Mouse (Mus musculus) right cerebral cortex, postnatal 4 days (tissue): ENCODE measurements around the gene Cstb.
A peak's percentile ranks its signal among the peaks of the same experiment; 100 is the strongest.
"Not testable (repeated sequence)": the region's sequence is repeated elsewhere in the genome, so short reads cannot be mapped to it uniquely, and the experiment has no call there.

Experiments used
- DNase-seq: peaks from one replicate; pipeline ENCODE4 v3.0.0-alpha.2; 2022

The Cstb gene

DNA sequence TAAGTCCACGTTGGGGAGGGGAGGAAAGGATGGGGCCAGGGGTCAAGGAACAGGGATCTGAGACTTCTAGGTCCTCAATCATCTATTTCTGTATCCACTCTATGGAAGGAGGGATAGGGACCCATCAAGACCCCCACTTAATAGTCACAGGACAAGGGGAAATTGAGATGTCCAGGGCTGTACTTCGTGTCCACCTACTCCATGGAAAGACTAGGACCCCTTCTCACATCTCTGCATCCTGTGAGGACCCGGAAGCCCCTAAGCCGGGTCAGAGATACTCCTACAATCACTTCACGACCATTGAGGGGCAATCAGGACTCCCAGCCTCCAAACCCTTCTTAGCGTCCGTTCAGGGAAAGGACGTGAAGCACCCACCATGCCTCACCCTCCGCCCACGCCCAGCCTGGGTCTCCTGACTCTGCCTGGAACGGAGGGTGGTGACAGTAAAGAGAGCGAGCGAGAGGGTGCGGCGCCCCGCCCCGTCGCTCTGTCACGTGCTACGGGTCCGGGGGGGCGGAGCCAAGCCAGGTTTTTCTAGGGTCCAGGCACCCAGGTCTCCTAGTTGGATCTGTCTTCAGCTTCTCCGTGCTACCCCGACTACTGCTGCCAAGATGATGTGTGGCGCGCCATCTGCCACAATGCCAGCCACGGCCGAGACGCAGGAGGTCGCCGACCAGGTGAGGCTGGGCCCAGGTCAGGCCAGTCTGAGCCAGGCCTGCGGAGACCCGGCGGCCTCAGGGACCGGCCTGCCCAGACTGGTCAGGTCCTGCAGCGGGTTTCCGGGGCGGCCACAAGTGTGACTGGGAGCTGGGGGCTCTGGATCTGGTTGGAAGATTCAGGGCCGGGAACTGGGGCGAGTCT lies at the start of gene Cstb:
Gene Cstb (plus strand): TSS at position 489 of the 861 bp plus-strand sequence.
- DNase-seq, result peak; percentile 83

- no peak for DNase-seq
Measured at GRCm38 (mm10) chr10:78378516-78378915, 47.0 kb upstream of the Cstb start.

- no peak for DNase-seq
Measured at GRCm38 (mm10) chr10:78383567-78383966, 41.9 kb upstream of the Cstb start.

GRCm38 (mm10) chr10:78385520-78385919 lies 39.9 kb upstream of the Cstb start:
- no peak for DNase-seq

DNA sequence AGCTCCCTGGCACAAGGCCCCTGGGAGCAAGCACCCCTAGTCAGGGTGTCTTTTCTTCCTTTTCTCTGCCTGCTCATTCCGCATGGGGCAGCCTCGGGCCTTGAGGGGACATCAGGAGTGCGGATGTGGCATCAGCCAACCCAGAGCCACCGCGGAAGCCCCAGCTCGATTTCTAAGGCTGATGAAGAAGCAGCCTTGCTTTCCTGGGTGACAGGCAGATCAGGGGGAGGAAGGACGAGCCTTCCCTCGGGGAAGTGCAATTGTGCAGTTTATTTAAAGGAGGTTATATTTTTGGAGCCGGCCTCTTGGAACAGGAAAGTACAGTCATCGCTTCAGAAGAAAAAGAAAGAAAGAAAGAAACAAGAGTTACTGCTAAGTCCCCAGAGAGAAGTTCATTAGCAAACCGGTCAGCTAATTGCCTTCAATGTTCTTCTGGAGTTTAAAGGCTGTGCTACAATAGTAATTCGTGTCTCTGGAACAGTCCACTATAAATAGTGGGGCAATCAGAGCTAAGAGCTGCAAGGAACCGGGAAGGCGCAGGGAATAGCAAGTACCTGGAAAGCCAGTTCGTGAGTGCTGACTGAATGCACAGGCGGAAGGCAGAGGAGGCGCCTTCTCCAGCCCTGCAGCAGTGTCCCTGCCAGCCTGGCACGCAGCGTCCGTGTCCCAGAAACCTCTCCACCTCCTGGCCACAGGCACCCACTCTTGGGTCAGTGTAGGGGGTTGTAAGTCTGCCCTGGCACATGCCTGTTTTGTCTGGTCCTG lies 37.1 kb upstream of the Cstb start:
- DNase-seq, result no peak

- no peak for DNase-seq
Measured at GRCm38 (mm10) chr10:78390982-78391470, 34.4 kb upstream of the Cstb start.

DNA sequence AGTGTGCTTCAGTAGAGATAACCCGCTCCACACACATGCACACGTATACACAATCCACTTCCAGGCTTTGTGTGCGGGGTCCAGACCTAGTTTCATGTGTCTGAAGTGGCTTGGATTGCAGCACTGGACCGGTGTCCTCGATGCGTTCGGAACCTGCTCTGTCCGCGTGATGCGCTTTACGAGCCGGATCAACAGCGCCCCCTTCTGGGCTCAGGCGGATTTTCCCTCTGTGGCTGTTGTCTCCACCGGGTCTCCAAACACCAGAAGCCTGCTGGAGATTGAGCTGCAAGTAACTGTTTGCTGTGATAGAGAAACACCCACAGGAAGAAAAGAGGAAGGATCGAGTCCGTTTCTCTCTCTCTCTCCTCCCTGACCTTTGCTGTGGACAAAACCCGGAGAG lies 33.4 kb upstream of the Cstb start:
- DNase-seq, result peak; percentile 83

GRCm38 (mm10) chr10:78395377-78395776 lies 30.1 kb upstream of the Cstb start:
- no peak for DNase-seq

DNA sequence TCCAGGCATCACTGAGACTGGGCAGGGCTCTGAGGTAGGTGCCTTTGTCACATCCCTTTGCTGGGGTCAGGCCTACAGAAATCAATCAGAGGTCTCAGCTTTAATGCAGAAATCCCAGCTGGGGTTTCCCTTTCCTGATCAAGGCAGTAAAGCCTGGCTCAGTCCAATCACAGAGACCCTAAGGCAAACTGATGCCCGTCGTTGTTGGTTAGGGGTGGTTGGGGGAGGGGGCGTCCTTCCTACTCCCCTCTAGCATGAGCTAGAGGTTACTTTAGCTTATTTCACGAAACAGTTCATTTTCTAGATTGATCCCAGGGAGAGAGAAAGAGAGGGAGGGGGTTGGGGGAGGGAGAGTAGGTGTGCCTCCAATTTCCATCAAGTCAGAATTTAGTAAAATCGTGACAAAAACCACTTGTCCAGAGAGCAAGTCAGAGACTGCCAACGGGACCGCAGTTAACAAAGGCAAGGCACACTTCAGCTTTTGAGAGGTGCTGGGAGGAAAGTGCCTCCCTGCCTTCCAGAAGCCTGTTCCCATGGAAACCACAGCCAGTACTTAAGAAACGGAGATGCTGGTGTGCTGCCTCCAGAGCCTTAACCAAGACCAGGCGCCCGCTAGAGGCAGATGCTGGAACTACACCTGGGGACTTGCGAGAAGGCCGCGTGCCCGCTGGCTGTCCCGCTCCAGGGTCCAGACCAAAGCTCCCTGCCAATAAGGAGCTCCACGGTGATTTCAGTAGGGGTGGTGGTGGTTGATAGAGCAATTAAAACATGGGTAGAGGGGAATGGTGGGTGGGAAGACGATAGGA lies 29.4 kb upstream of the Cstb start:
- peak; percentile 100 for DNase-seq

DNA sequence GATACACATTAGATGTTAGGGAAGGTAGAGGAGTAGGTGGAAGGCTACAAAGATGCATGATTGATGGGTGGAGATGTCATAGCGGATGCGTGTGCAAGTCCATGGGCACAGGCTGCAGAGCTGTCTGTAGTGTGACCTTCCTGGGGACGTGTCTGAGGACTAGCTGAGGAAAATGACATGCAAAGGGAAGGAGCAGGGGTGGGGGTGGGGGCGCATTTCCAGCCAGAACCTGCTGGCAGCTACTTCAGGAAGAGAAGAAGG lies 28.9 kb upstream of the Cstb start:
- DNase-seq, result no peak

DNA sequence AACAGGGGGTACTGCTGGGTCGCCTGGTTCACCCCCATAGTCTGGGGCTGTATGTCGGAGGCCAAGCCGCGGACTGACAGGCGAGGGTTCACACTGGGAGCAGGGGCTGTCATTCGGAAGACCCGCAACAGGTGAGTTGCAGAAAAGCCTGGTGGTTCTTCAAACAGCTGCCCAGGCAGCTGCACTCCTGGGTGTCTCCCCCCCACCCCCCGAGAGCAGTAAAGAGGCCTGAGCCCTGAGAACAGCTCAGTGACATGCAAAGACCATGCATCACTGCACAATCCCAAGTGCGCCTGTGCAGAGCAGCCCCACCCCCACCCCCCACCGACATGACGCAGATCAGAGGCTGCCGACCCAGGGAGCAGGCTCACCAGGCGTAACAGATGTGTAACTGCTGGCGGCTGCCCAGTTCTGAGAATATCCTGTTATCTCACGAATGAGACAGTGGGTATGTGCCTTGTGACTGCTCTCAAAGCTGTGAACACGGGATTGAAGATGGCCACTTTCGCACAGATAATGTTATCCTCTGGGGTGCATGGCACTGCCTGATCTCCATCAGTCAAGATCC lies 26.3 kb upstream of the Cstb start:
- peak; percentile 56 for DNase-seq

DNA sequence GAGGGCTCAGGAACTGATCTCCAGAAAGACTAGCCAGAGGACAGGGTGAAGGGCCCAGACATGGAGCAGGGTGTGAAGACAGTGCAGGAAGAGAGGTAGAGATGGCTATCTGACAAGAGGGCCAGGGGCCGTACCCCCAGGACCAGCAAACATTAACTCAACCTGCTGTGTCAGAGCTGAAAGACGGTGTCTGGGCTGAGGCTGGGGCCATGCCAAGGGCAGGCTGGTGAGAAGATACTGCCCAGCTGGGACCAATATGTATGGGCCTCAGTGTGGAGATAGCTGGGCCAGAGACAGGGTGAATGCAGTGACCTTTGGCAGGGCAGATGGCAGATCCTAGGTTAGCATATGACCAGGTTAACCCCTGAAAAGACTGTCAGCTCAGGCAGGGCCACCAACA lies 24.3 kb upstream of the Cstb start:
- DNase-seq, result no peak

DNA sequence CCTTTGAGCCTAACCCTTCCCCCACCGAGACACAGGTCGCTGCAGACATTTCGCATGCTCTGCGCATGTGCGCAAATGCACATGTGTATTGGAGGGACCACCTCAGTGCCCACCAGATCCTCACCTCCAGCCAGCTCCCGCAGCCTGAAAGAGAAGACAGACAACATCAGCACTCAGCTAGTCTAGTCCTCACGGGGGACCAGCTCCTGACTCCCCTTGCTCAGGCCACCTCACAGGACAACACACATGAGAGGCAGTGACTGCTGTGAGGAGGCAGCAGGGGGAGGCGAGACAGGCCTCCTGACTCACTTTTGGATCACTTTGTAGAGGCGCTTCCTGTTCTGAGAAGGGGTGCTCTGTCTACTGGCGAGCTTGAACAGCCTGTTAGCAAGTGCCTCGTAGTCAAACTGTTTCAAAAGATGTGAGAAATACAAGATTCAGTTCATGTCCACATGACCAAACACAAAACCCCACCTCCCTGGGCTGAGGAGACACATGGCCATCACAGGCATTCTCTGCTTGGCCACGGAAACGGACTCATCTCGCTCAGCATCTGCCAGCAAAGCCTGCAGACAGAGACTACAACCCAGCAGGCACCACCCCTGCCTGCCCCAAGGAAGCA lies 23.1 kb upstream of the Cstb start:
- DNase-seq, result no peak

DNA sequence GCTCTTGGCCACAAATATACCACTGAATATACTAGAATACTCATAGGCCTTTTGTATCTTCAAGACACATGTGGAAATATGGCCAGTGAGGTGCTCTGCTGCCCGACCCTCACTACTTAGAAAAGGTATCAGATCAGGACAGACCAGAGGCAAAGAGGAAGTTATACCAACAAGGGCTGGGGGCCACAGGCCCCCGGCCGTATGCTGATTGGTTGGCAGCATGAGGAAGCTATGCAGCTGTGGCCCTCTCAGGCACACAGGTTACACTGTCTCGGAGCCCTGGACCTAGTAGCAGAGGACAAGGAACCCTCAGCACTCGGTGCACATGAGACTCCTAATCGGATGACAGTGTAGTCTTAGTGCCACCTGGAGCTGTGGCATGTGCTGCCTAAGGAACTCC lies 19.3 kb upstream of the Cstb start:
- no peak for DNase-seq

DNA sequence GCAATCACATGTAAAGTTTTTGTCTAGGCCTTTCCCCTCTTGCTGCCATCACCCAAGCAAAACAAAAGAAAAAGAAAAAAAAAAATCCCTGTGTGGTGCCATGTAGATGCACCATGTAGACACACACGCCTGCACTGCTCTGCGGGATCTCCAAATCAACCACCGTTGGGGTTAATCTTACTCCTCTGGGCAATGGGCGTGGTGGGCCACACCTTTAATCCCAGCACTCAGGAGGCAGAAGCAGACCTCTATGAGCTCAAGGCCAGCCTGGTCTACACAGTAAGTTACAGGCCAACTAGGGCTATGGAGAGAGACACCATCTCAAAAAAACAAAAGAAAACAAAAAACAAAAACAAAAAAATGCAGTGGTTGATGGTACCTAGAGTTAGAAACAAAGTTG lies 18.3 kb upstream of the Cstb start:
- no peak for DNase-seq

- no peak for DNase-seq
Measured at GRCm38 (mm10) chr10:78409035-78409788, 16.3 kb upstream of the Cstb start.

GRCm38 (mm10) chr10:78411851-78412250 lies 13.6 kb upstream of the Cstb start:
- DNase-seq, result no peak

- DNase-seq, result peak; percentile 94
Measured at GRCm38 (mm10) chr10:78412319-78413151, 12.9 kb upstream of the Cstb start, which contains the start of gene Rrp1. Gene Rrp1 (minus strand): TSS chr10:78413043.

GRCm38 (mm10) chr10:78413152-78413520 lies 12.3 kb upstream of the Cstb start:
- no peak for DNase-seq

- DNase-seq, result not testable (repeated sequence)
Measured at GRCm38 (mm10) chr10:78414936-78415335, 10.5 kb upstream of the Cstb start.

DNA sequence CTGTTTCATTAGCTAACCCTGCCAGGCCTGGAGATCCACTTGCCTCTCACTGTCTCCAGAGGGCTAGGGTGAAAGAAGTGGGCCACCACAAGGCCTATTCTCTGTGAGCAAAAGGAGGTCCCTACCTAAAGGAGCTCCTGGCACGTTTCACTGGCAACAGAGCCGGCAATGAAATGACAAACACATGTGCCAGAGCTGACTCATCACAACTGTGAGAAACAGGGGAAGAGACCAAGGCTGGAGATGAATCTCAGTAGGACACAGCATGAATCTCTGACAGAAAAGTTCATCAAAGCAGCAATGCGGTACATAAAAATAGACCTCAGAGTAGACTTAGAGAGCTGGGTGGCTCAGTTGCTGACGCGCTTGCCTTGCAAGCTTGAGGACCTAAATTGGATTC lies 7.6 kb upstream of the Cstb start:
- DNase-seq, result no peak
